Mouse (Mus musculus): ENCODE measurements at regions not wholly inside any gene's neighbourhood (a gene's known extent, or its start where the extent isn't known, plus 50 kb on each side); places are given as distances from the start of the nearest gene placed in this dataset.
A peak's percentile ranks its signal among the peaks of the same experiment; 100 is the strongest.

- ATAC-seq = no peak
These were observed 288.9 kb upstream of the Dynlrb2 start for GRCm38 (mm10) chr8:116215909-116216308.

DNA sequence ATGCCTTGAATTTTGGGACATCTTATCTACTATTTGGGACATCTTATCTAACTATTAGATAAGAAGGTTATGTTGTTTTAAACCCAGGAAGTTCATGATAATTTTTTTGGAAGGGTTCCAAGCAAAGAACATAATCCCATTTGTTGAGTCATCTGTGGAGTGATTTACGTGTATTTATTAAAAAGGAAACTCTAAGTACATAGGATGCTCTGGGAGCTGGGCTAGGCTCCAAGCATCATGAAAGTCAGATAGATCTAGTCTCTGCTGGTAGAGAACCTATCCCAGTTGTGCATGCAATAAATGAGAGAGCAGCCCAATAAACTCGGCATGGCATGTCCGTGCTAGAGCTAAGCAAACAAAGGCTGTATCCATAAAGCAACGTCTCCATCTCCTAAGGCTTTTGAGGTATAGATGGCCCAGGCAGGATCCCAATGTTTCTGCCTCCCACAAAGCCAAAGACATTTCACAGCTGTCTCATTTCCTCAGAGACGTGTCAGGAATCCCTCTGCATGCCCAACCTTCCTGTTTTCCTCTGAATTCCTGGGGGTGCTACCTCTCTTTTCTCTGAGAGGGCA lies 289.4 kb upstream of the Dynlrb2 start:
- no peak for ATAC-seq

DNA sequence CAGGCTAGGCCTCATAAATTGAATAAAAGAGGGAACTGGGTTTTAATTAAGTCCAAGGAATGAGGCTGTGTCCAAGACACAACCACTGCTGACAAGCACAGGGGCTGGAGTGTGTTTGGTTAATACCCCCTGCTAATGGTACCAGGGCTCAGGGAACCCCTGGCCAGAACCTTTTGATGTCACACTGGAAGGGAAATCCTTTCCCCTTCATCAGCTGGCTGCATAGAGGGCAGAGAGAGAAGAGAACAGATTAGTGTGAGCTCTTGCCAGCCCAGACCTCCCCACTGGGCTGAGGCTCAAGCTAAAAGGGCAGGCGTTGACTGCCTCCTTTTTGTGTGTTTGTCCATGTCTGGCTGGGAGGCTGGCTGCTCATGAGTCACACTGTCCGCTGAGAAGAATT lies 301.1 kb upstream of the Dynlrb2 start:
- ATAC-seq = no peak

GRCm38 (mm10) chr8:116200459-116200999 lies 304.2 kb upstream of the Dynlrb2 start:
- ATAC-seq = no peak

DNA sequence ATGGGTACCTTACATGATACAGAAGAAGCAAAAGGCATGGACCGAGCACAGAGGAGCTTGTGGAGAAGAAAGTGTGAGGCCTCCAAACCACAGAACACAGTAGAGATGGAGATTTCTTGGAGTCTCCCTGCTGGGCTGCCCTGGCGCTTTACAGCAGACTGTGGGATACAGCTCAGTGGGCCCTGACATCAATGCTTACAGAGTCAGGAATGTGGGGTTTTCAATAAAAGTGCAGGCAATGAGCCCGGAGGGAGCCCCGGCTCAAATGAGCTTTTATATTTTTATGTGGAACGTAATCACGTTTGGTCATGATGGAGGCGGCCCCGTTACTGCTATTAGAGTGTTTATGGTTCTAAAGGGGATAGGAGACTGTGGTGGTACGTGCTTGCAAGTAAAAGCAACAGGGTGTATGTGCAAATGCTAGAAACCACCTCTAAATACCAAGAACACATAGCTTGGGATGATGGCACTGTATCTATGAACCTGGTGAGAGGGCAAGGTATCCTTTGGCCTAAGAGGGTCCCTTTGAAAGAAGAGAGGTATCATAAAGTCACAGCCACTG lies 308.1 kb upstream of the Dynlrb2 start:
- ATAC-seq = no peak

DNA sequence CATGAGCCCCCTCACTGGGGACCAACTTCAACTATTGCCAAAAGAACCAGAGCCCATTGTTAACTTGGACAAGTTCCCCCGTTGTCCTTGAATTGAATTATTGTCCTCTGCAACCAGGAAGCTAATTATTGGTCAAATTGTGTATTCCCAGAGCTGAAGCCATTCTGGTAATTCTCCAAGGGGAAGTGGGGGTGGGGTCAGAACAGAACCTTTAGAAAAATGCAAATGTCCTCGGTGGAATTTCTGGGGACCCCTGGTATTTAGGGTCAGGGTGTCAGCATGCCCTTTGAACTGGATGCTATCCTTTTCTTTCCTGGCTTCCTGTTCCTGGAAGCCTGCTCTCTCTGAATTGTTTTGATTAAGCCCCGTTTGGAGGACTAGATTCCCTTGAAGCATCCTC lies 312.7 kb upstream of the Dynlrb2 start:
- no peak for ATAC-seq

DNA sequence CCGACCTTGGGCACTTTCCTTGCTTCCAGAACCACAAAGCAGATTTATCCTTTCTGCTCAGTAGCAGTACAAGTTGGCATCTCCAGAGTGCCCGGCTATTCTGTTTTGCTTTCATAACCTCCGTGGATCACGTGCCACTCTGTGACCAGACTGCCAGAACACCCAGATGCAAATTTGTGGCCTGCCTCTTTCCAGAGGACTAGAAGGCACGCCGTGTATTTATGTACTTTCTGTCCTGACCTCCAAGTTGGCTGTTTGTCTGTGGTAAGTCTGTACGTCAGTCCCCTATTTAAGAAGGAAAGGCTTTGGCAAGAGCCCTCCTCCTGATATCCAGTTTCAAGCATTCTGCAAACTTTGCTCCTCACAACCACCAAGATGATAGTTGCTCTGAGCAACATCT lies 319.6 kb upstream of the Dynlrb2 start:
- no peak for ATAC-seq

GRCm38 (mm10) chr8:116184241-116184640 lies 320.5 kb upstream of the Dynlrb2 start:
- ATAC-seq = no peak

GRCm38 (mm10) chr8:116177946-116178345 lies 326.8 kb upstream of the Dynlrb2 start:
- ATAC-seq = no peak

DNA sequence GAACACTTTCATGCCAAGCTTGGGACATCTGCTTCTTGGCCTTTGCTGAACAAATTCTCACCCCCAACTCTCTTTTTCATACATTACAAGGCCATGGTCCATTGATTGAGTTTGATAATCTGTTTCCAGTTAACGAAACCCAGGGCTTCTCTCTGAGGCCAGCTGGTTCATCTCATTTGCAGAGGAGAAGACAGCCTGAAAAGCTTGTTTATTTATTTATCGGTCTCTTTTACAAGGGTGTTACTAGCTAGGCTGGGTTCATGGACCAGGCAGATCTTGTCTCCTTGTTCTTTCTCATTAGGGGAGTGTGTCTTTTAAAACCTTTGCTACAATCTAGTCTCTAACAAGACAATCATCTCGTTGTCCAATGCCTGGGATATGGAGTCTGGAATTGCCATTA lies 329.9 kb upstream of the Dynlrb2 start:
- ATAC-seq = no peak

DNA sequence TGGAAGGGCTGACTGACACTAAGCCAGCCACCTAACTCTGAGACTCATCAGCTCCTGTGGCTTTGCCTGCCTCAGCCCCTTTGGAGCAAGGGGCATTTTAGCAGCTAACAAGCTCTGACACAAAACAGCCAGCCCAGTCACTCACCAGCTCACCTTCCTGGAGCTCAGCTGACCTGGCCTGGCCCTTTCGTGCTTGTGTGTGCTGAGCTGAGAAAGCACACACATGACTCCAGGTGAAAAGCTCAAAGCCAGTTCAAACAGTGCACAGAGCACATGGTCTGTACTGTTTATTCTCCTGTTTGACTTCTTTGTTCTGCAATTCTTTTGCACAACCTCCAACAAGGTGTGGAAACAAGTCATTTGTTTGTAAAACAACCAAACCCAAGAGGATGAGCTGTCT lies 330.8 kb upstream of the Dynlrb2 start:
- no peak for ATAC-seq

DNA sequence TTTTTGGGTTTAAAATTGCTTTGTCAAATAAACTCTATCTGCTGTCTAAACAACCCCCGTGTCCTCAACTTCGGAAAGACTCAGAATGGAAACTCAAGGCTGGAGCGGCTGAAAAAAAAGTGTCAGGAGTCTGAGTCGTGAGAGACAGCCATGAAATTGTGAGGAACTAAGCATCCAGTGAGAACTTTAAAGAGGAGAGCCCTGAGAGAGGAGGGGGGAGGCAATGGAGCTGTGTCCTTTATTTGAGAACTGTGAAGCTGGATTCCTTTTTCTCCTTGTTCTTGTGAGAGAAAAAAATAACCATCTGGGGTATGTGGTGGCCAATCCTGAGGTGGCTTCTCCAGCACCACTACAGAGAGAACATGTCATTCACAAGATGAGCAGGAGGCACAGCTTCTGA lies 336.9 kb upstream of the Dynlrb2 start:
- no peak for ATAC-seq

DNA sequence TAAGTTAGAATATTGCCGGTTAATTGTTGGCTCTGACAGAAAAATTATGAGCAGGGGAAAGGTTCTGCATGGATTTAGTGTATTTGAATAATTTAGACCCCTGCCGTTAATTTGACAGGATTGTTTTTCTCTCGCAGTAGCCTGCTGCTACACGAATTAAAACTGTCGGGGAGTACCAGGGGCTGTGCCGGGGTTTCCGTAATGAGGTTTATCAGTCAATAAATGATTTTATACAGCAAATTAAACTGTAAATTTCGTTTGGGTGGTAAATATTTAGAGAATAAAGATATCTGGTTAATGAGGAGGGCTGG lies 339.8 kb upstream of the Dynlrb2 start:
- ATAC-seq = no peak

- ATAC-seq = no peak
These were observed 340.4 kb upstream of the Dynlrb2 start for GRCm38 (mm10) chr8:116164190-116164988.

DNA sequence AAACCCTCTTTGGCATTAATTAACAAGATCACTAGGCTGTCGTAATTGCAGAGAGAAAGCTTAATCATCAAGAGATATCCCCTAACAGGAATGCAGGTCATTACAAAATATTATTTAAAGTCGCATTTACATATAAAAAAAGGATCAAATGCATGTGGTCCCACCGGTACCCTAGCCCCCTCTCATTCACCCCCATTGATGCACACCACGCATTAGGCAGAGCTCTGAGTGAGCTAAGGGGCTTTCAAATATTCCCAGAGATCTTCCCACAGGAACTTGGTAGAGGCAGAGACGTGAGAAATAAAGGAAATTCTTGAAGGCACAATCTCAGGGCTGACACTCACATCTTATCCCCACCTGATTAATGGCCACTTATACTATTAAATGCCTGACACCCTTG lies 343.8 kb upstream of the Dynlrb2 start:
- ATAC-seq = no peak

DNA sequence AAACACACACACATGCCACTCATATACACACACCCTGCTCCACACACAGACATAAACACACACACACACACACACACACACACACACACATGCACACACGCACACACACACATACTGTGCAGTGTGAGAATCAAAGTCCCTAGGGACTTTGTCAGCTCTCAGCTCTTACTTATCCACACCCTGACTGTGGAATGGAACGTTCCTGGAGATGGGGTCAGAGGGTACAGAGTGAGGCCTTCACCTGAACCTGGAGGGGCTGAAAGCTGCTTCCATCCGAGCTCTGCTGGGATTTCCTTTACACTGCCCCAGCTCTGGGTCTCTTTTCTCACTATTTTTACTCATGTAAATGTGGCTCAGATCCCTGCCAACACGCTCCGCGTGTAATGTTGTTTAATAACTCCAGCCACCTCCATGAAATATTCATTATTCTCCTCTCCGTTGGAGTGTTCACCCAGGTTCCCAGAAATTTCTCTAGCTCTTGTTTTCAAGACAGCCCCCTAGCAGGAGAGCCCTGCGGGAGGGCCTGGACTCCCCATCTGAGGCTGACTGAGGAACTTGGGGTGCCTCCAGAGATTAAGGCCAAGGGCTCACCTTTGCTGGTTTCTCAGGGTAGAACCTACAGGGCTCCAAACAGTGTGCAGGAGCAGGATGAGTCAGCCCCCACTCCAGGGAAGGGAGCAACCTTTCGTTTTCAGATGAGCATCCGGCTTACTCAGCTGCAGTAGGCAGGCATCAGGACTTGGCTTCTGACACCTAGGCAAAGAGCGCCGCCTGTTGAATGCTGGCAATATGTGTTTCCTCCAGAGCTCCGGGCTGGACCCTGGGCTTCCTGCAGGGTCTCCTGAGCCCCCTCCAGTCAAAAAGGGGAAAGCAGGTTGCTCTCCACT lies 360.8 kb upstream of the Dynlrb2 start:
- peak; percentile 81 for ATAC-seq

- no peak for ATAC-seq
These were observed 363.4 kb upstream of the Dynlrb2 start for GRCm38 (mm10) chr8:116141363-116141762.

GRCm38 (mm10) chr8:116139934-116140333 lies 364.8 kb upstream of the Dynlrb2 start:
- no peak for ATAC-seq

GRCm38 (mm10) chr8:116137765-116138164 lies 367.0 kb upstream of the Dynlrb2 start:
- ATAC-seq = no peak

- no peak for ATAC-seq
These were observed 371.3 kb upstream of the Dynlrb2 start for GRCm38 (mm10) chr8:116133503-116133902.

- ATAC-seq = no peak
These were observed 371.7 kb upstream of the Dynlrb2 start for GRCm38 (mm10) chr8:116133084-116133483.

DNA sequence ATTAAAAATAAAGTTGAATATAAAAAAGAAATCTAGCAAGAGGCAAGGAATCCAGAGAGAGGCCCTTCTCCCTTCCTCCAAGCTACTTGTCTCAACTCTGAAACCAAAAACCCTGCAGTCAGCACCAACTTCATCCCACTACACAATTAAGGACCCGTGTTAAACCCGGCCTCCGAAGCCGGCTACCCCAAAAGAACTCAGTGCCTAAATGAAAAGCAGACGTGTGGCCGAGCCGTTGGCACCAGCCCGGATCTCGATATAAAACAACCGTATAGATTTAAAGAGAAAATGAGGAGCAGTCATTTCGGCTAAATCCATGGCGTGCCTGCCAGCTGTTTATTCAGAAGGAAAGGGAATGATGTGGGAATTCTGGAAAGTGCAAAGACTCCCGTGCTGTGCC lies 384.7 kb upstream of the Dynlrb2 start:
- ATAC-seq = no peak

GRCm38 (mm10) chr8:116117919-116118318 lies 386.9 kb upstream of the Dynlrb2 start:
- ATAC-seq = no peak

Data from activated CD4-positive, CD25-positive, alpha-beta regulatory T cell, adult 4 months (primary cell).